Mouse (Mus musculus) adrenal gland, postnatal 36 days (tissue): ENCODE results near the gene Lgals9. TPM values are rescaled to one million over a fixed set of nuclear protein-coding genes. Genes with fewer than 3 reads are reported as not detected.

Experiments
- DNase-seq, 2 experiments: peaks; one replicate each; pipeline ENCODE4 v3.0.0; 2021; ENCODE audit warnings: mixed read lengths in 1 of 2
- total RNA-seq, 2 experiments: library from RNA; stranded (reverse); gene quantifications; 2 replicates each; pipeline ENCODE4 v1.2.3; 2021

The Lgals9 gene
- total RNA-seq, 2 experiments from 2014 or later: 21.6 to 27.1 TPM

GRCm38 (mm10) chr11:78924111-78924510, 60.6 kb downstream of the Lgals9 start:
- DNase-seq: no peak

GRCm38 (mm10) chr11:78922678-78923407, 61.9 kb downstream of the Lgals9 start:
- DNase-seq: peak; percentile 75 to 76

- peak; percentile 17 to 58 for DNase-seq
Observed at GRCm38 (mm10) chr11:78920411-78920939, 64.3 kb downstream of the Lgals9 start, which contains the start of gene Nos2. Nos2 (plus strand) TSS chr11:78920787.

GRCm38 (mm10) chr11:78919745-78920144, 65.0 kb downstream of the Lgals9 start:
- no peak for DNase-seq

GRCm38 (mm10) chr11:78916410-78916809, 68.3 kb downstream of the Lgals9 start:
- DNase-seq: peak in 1 of 2 experiments; percentile 25

GRCm38 (mm10) chr11:78915473-78915872, 69.3 kb downstream of the Lgals9 start:
- DNase-seq: no peak

Other genes with a start within 250 kb of the Lgals9 start
- 10 to 100 TPM; 43.4 to 69.7 TPM for gene Ccnq, start 233.2 kb downstream of the Lgals9 start, total RNA-seq
- gene Lyrm9, start 158.4 kb downstream of the Lgals9 start, total RNA-seq: 10 to 100 TPM; 36.7 to 55.7 TPM
- gene Nos2, start 64.2 kb downstream of the Lgals9 start, total RNA-seq: 1 to 10 TPM in 1 of 2 experiments, under 1 TPM in 1; 0.89 to 1.8 TPM
- gene Ksr1, start 161.5 kb upstream of the Lgals9 start, total RNA-seq: 10 to 100 TPM in 1 of 2 experiments, 1 to 10 TPM in 1; 9.1 to 10.0 TPM